Mouse (Mus musculus) heart, embryonic 15.5 days (tissue): Measurements from ENCODE around the gene 5330417C22Rik. TPM values are rescaled to one million over a fixed set of nuclear protein-coding genes. Genes with fewer than 3 reads are reported as not detected.

Source experiments
- ATAC-seq: fragments of 200-750 bp; cut with Nextera tagmentation; replicated peaks from 2 replicates; pipeline ENCODE4 v1.8.0; 2017; ENCODE audit warnings: low read depth, moderate TSS enrichment; ENCODE audit not compliant: insufficient number of reproducible peaks, insufficient read depth, low FRiP score
- H3K27ac ChIP-seq: fragments of 300-500 bp; sonication (generic); 2 replicates; pipeline ENCODE4 v1.5.1; 2015; ENCODE audit warnings: mild to moderate bottlenecking, inconsistent platforms
- H3K27me3 ChIP-seq: fragments of 300-500 bp; sonication (generic); 2 replicates; pipeline ENCODE4 v1.6.1; 2015; ENCODE audit warnings: inconsistent platforms
- H3K36me3 ChIP-seq: fragments of 300-500 bp; sonication (generic); 2 replicates; pipeline ENCODE4 v1.6.1; 2015; ENCODE audit warnings: mild to moderate bottlenecking, inconsistent platforms
- H3K4me1 ChIP-seq: fragments of 300-500 bp; sonication (generic); replicated peaks from 2 replicates; pipeline ENCODE4 v1.6.1; 2015; ENCODE audit warnings: inconsistent platforms
- H3K4me2 ChIP-seq: fragments of 300-500 bp; sonication (generic); 2 replicates; pipeline ENCODE4 v1.6.1; 2015; ENCODE audit warnings: inconsistent platforms, mild to moderate bottlenecking, moderate library complexity
- H3K4me3 ChIP-seq: fragments of 300-500 bp; sonication (generic); 2 replicates; pipeline ENCODE4 v1.5.1; 2015; ENCODE audit warnings: mild to moderate bottlenecking, inconsistent platforms
- H3K9ac ChIP-seq: fragments of 300-500 bp; sonication (generic); 2 replicates; pipeline ENCODE4 v1.6.1; 2015; ENCODE audit warnings: mild to moderate bottlenecking, inconsistent platforms
- H3K9me3 ChIP-seq: fragments of 300-500 bp; sonication (generic); replicated peaks from 2 replicates; pipeline ENCODE4 v1.6.1; 2016; ENCODE audit warnings: inconsistent platforms
- WGBS: fragments of 180-500 bp; shearing (Covaris S2); methylation state at CpG from one replicate; pipeline ENCODE4 v1.1.7; 2015; ENCODE audit warnings: mixed read lengths; 5-methylcytosine and 5-hydroxymethylcytosine counted together
- polyA plus RNA-seq: library from polyadenylated mRNA; unstranded; fragments of >200 nt; fragmentation: Nextera tagmentation; extraction: Ambion mirVana; gene quantifications from 2 replicates; pipeline ENCODE4 v1.2.1, GENCODE M21; 2015

5330417C22Rik gene
- polyA plus RNA-seq, 1 experiment from 2014 or later = 1.0 TPM

- no peaks in the 10 kb centered on the region for H3K9me3 ChIP-seq
- no peak overlapping the region for H3K9ac ChIP-seq
- H3K4me3 ChIP-seq = no peak overlapping the region
- H3K27ac ChIP-seq = no peak overlapping the region
- no peak for ATAC-seq
- no peak overlapping the region for H3K4me2 ChIP-seq
- no peaks in the 10 kb centered on the region for H3K36me3 ChIP-seq
- H3K4me1 ChIP-seq = no peaks in the 10 kb centered on the region
- no peaks in the 10 kb centered on the region for H3K27me3 ChIP-seq
- WGBS = 69% methylated on average over 9 of the region's 9 CpGs
Measured at GRCm38 (mm10) chr3:108494861-108495474, 41.4 kb downstream of the 5330417C22Rik start.

DNA sequence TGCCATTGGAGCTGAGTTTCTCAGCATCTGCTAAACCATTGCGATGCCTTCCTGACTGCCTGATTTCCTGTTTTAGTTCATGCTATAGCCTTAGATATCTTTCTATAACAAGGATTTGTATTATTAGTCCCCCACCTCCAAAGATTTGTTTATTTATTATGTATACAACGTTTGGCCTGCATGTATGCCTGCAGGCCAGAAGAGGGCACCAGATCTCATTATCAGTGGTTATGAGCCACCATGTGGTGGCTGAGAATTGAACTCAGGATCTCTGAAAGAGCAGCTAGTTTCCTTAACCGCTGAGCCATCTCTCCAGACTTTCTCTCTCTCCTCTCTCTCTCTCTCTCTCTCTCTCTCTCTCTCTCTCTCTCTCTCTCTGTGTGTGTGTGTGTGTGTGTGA is 46.4 kb downstream of the 5330417C22Rik start:
- H3K4me1 ChIP-seq = no peaks in the 10 kb centered on the region
- no peaks in the 10 kb centered on the region for H3K9me3 ChIP-seq
- no peak overlapping the region for H3K9ac ChIP-seq
- no peaks in the 10 kb centered on the region for H3K36me3 ChIP-seq
- H3K27me3 ChIP-seq = no peaks in the 10 kb centered on the region
- no peak for ATAC-seq
- H3K4me3 ChIP-seq = no peak overlapping the region
- WGBS = 40% methylated on average over 3 of the region's 3 CpGs
- no peak overlapping the region for H3K4me2 ChIP-seq
- H3K27ac ChIP-seq = no peak overlapping the region

DNA sequence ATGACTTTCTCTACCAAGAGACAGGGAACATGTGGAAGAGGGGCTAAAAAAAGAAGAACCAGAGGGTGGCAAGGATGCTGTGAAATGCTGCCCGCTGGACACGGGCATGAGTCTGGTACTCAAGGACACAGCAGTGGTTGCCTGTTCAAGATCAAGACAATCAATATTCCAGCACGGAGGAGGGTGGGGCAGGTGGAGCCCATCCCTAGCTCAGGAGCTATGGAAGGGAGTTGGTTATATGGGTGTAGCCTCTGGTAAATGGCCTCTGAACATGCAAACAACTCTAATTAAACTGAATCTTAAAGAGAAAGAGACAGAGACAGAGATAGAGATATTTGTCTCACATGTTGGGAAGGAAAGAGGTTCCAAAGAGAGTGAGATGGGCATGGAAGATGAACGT is 51.6 kb downstream of the 5330417C22Rik start:
- 88% methylated on average over 4 of the region's 4 CpGs for WGBS
- Histone ChIP-seq H3K4me3 (no peak overlapping the region), H3K9ac (no peak overlapping the region), H3K9me3 (no peaks in the 10 kb centered on the region), H3K4me2 (no peak overlapping the region), H3K27ac (no peak overlapping the region), H3K27me3 (no peaks in the 10 kb centered on the region), H3K36me3 (no peaks in the 10 kb centered on the region), H3K4me1 (no peaks in the 10 kb centered on the region)
- no peak for ATAC-seq

- Histone ChIP-seq H3K27me3 (no peaks in the 10 kb centered on the region), H3K9ac (no peak overlapping the region), H3K4me2 (no peak overlapping the region), H3K27ac (no peak overlapping the region), H3K4me3 (no peak overlapping the region), H3K9me3 (no peaks in the 10 kb centered on the region), H3K36me3 (no peaks in the 10 kb centered on the region), H3K4me1 (no peaks in the 10 kb centered on the region)
- no peak for ATAC-seq
- 89% methylated on average over 4 of the region's 4 CpGs for WGBS
Measured at GRCm38 (mm10) chr3:108478800-108479199, 57.5 kb downstream of the 5330417C22Rik start.

DNA sequence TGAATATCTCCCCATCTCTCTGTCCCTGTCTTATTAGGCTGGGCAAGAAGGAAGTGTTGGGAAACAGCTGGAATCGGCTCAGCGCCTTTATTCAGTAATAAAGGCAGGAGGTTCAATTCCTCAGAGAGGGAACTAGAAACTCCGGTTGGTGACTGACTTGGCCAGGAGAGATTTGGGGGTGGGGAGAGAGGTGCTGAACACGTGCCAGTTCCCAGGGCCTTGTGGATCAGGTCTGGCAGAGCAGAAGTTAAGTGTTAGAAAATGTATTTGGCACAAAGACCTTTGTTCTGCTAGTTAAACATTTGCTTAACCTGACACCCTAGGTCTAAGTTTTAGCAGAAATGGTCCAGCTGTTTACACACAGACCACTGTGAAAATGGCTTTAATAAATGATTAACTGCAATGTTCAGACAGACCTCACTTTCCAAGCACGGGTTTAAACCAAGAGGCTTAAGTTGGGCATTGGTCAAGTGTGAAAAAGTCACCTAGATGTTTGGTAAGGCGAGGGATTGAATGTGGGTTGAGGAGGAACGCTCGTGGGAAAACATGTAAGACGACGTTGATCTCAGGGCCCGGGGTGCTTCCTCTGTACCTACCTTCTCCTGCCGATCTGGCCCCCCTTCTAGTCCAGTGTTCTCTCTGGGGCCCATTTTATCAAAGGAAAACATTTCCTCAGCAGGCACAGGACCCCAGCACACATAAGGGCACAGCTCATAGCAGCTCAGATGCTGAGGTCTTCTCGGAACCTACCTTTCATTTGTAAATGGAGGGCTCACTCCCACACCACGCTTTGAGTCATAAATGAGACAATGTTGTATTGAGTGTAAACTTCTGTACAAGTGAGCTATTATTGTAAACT is 59.3 kb downstream of the 5330417C22Rik start:
- H3K4me3 ChIP-seq = no peak overlapping the region
- 0 out of 2 replicates have a peak overlapping the region, but pooled peaks have one; percentile 22 for H3K27ac ChIP-seq
- no peaks in the 10 kb centered on the region for H3K4me1 ChIP-seq
- ATAC-seq = no peak
- no peaks in the 10 kb centered on the region for H3K9me3 ChIP-seq
- no peak overlapping the region for H3K9ac ChIP-seq
- H3K36me3 ChIP-seq = no peaks in the 10 kb centered on the region
- WGBS = 58% methylated on average over 14 of the region's 14 CpGs
- no peaks in the 10 kb centered on the region for H3K27me3 ChIP-seq
- H3K4me2 ChIP-seq = no peak overlapping the region

- no peak overlapping the region for H3K4me2 ChIP-seq
- no peak overlapping the region for H3K27ac ChIP-seq
- H3K9me3 ChIP-seq = no peaks in the 10 kb centered on the region
- no peaks in the 10 kb centered on the region for H3K27me3 ChIP-seq
- no peak overlapping the region for H3K9ac ChIP-seq
- no peak overlapping the region for H3K4me3 ChIP-seq
- no peak for ATAC-seq
- H3K4me1 ChIP-seq = no peaks in the 10 kb centered on the region
- WGBS = 58% methylated on average over 5 of the region's 5 CpGs
- H3K36me3 ChIP-seq = no peaks in the 10 kb centered on the region
Measured at GRCm38 (mm10) chr3:108475496-108475895, 60.8 kb downstream of the 5330417C22Rik start.

DNA sequence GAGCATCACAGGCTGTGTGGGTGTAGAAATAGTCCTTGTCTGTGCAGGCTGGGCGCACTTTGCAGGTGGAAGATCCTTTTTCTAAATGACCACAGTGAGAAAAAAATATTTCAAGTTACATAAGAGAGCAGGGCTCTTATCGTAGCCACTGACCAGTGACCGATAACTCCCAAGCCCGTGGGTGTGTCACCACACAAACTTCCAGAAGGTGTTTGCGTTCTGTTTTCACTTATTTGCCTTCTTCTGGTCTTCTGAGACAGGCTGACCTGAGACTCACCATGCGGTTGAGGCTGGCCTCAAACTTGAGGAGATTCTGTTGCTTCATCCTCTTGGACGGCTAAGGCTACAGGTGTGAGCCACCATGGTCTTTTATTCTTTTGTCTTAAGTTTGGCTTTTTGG is 61.4 kb downstream of the 5330417C22Rik start:
- H3K9ac ChIP-seq = no peak overlapping the region
- 80% methylated on average over 7 of the region's 7 CpGs for WGBS
- no peaks in the 10 kb centered on the region for H3K36me3 ChIP-seq
- H3K4me3 ChIP-seq = no peak overlapping the region
- H3K27me3 ChIP-seq = no peaks in the 10 kb centered on the region
- ATAC-seq = no peak
- H3K9me3 ChIP-seq = no peaks in the 10 kb centered on the region
- no peak overlapping the region for H3K4me2 ChIP-seq
- H3K4me1 ChIP-seq = no peaks in the 10 kb centered on the region
- H3K27ac ChIP-seq = no peak overlapping the region

GRCm38 (mm10) chr3:108467760-108468159 is 68.6 kb downstream of the 5330417C22Rik start:
- Histone ChIP-seq H3K9ac (no peak overlapping the region), H3K9me3 (no peaks in the 10 kb centered on the region), H3K4me2 (no peak overlapping the region), H3K27me3 (no peaks in the 10 kb centered on the region), H3K4me3 (no peak overlapping the region), H3K27ac (no peak overlapping the region), H3K4me1 (no peaks in the 10 kb centered on the region), H3K36me3 (no peaks in the 10 kb centered on the region)
- no peak for ATAC-seq
- 50% methylated on average over 8 of the region's 8 CpGs for WGBS

GRCm38 (mm10) chr3:108466425-108466824 is 69.9 kb downstream of the 5330417C22Rik start:
- H3K27me3 ChIP-seq = no peaks in the 10 kb centered on the region
- H3K9ac ChIP-seq = no peak overlapping the region
- WGBS = 84% methylated on average over 6 of the region's 6 CpGs
- no peaks in the 10 kb centered on the region for H3K36me3 ChIP-seq
- H3K4me1 ChIP-seq = no peaks in the 10 kb centered on the region
- H3K4me3 ChIP-seq = no peak overlapping the region
- H3K27ac ChIP-seq = no peak overlapping the region
- no peak overlapping the region for H3K4me2 ChIP-seq
- ATAC-seq = no peak
- no peaks in the 10 kb centered on the region for H3K9me3 ChIP-seq

GRCm38 (mm10) chr3:108458866-108459265 is 77.5 kb downstream of the 5330417C22Rik start:
- Histone ChIP-seq H3K27ac (no peak overlapping the region), H3K27me3 (no peaks in the 10 kb centered on the region), H3K9me3 (no peaks in the 10 kb centered on the region), H3K4me1 (peaks cover 5% of the 10 kb centered on the region; the same call in 1 of the 2 replicates), H3K4me2 (peak overlapping the region; percentile 51), H3K36me3 (no peaks in the 10 kb centered on the region), H3K9ac (peak overlapping the region; percentile 29; the same call in 1 of the 2 replicates), H3K4me3 (peak overlapping the region; percentile 10; the same call in 1 of the 2 replicates)
- ATAC-seq = no peak
- 35% methylated on average over 10 of the region's 10 CpGs for WGBS

DNA sequence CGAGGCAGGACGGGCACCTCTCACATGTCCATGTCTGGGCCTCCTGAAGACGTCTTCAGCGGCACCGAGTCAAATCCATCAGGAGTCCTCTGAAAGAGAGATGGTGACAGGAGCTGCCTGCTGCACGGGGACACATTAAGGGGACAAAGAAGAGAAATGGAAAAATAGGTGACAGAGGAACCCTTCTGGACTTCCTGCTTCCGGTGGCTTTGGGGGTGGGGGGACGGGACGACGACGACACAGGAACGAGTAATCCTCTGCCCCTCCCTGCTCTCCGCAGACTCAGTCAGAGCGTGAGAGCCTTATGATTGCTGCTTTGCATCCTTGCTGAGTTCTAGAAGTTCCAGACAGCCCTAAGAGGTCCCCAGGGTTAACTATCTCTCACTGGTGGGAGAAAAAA is 78.0 kb downstream of the 5330417C22Rik start:
- peak overlapping the region; percentile 51 for H3K4me2 ChIP-seq
- H3K9me3 ChIP-seq = no peaks in the 10 kb centered on the region
- H3K4me1 ChIP-seq = peaks cover 5% of the 10 kb centered on the region; the same call in 1 of the 2 replicates
- H3K27me3 ChIP-seq = no peaks in the 10 kb centered on the region
- peak overlapping the region; percentile 10; the same call in 1 of the 2 replicates for H3K4me3 ChIP-seq
- no peak for ATAC-seq
- 45% methylated on average over 14 of the region's 14 CpGs for WGBS
- H3K36me3 ChIP-seq = no peaks in the 10 kb centered on the region
- no peak overlapping the region for H3K27ac ChIP-seq
- H3K9ac ChIP-seq = peak overlapping the region; percentile 29; the same call in 1 of the 2 replicates
